Mouse (Mus musculus) ES-E14 (cell line): ENCODE results near the gene Rab5c. TPM values are rescaled to one million over a fixed set of nuclear protein-coding genes. Genes with fewer than 3 reads are reported as not detected.

Source experiments
- DNase-seq: peaks from one replicate; pipeline ENCODE4 v3.0.0-alpha.2; 2013; ENCODE audit warnings: low read depth, low spot score
- H3K27ac ChIP-seq: 2 replicates; pipeline ENCODE4 v1.5.1; 2012; ENCODE audit warnings: low read depth, mild to moderate bottlenecking, low read length, moderate library complexity, mixed read lengths; ENCODE audit not compliant: poor library complexity, insufficient read depth, severe bottlenecking
- H3K36me3 ChIP-seq: 2 replicates; pipeline ENCODE4 v1.6.1; 2012; ENCODE audit warnings: mild to moderate bottlenecking, low read length, moderate library complexity, mixed read lengths; ENCODE audit not compliant: control insufficient read depth, poor library complexity, insufficient read depth, severe bottlenecking
- H3K4me1 ChIP-seq, 2 experiments: fragments of 150-350 bp in 1 of 2; sonication (generic) in 1 of 2; 2 replicates each; pipeline ENCODE4 v1.6.1; 2012; ENCODE audit warnings: low read length in 2 of 2, mild to moderate bottlenecking in 1 of 2, mixed read lengths in 1 of 2; ENCODE audit not compliant: control insufficient read depth in 2 of 2, insufficient read depth in 2 of 2, poor library complexity in 1 of 2
- H3K4me3 ChIP-seq, 2 experiments: fragments of 150-350 bp in 1 of 2; sonication (generic) in 1 of 2; 2 replicates each; pipeline ENCODE4 v1.5.1; 2012; ENCODE audit warnings: low read length in 2 of 2, low read depth in 1 of 2, mild to moderate bottlenecking in 1 of 2, mixed read lengths in 1 of 2; ENCODE audit not compliant: insufficient read depth in 1 of 2, poor library complexity in 1 of 2, severe bottlenecking in 1 of 2
- H3K9ac ChIP-seq: 2 replicates; pipeline ENCODE4 v1.6.1; 2012; ENCODE audit warnings: low read depth, mild to moderate bottlenecking, low read length, mixed read lengths; ENCODE audit not compliant: poor library complexity, insufficient read depth, severe bottlenecking
- H3K9me3 ChIP-seq: fragments of 150-350 bp; sonication (generic); 2 replicates; pipeline ENCODE4 v1.6.1; 2012; ENCODE audit warnings: low read depth, mild to moderate bottlenecking, low read length; ENCODE audit not compliant: control insufficient read depth, insufficient read depth
- CHD2 ChIP-seq: IDR thresholded peaks from 2 replicates; pipeline ENCODE4 v1.6.1; 2014; ENCODE audit warnings: mild to moderate bottlenecking, low read depth, low read length, inconsistent platforms
- HCFC1 ChIP-seq: IDR thresholded peaks from 2 replicates; pipeline ENCODE4 v1.6.1; 2012; ENCODE audit warnings: low read length, inconsistent platforms, borderline replicate concordance; ENCODE audit not compliant: insufficient read depth
- MAFK ChIP-seq: IDR thresholded peaks from 2 replicates; pipeline ENCODE4 v1.6.1; 2014; ENCODE audit warnings: mild to moderate bottlenecking, low read depth, low read length, inconsistent platforms; ENCODE audit not compliant: insufficient read depth
- ZC3H11A ChIP-seq: IDR thresholded peaks from 2 replicates; pipeline ENCODE4 v1.6.1; 2012; ENCODE audit warnings: low read depth, mild to moderate bottlenecking, inconsistent platforms, low read length, borderline replicate concordance
- ZNF384 ChIP-seq: IDR thresholded peaks from 2 replicates; pipeline ENCODE4 v1.6.1; 2012; ENCODE audit warnings: low read depth, low read length, inconsistent platforms
- in situ Hi-C, 2 experiments: fragments of 600-800 bp; cut with MboI; formaldehyde crosslinking; loops; one replicate each; pipeline ENCODE4 v1.15.1; 2025; ENCODE audit warnings: low sequenced_read_pairs in 2 of 2, inconsistent platforms in 1 of 2; ENCODE audit not compliant: unreplicated experiment in 2 of 2
- total RNA-seq: library from RNA; depleted of rRNA; stranded (reverse); fragments of 300-350 nt; gene quantifications from 2 replicates; pipeline ENCODE4 v1.2.3, GENCODE M21; 2012

Gene Rab5c
- total RNA-seq, 1 experiment = 124 TPM

DNA sequence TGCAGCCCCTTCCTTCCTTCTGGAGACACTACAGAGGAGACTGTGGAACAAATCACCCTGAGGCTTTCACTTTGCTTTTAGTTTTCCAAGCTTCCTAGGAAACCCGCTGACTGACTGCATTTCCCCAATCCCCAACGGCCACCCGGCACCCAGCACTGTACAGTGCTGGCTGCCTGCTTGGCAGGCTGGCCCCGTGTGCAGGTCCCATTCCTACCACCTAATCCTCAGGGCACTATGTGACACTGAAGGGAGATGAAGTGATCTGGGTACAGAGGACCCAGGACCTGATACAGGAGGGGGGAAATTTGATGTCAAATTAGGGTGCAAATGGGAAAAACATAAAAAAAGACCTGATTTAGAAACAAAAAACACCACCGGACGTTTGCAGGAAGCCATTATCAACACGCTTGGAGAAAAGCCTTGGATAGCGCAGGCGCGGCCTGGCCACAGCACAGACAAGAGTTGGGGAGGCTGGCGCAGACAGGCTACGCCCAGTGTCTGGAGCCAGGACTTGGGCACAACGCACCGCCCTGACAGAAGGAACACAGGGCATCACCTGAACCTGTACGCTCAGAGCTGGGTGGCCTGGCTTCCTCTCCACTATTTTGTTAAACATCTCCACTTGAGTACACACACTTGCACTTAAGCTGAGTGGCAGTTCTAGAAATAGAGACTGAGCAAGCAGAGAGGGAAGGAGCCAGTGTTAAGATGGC is 43.9 kb upstream of the Rab5c start:
- in situ Hi-C loops = no loop called here
- no peaks in the 10 kb centered on the region for H3K9me3 ChIP-seq
- TF ChIP-seq CHD2 (no peak), MAFK (no peak), ZNF384 (no peak), ZC3H11A (no peak), HCFC1 (no peak)
- H3K4me1 ChIP-seq = peaks cover 4 to 19% of the 10 kb centered on the region in 2 experiments; a peak in 3 of 4 replicates
- no peaks in the 10 kb centered on the region for H3K36me3 ChIP-seq
- H3K9ac ChIP-seq = peak overlapping the region; percentile 60
- no peak for DNase-seq
- peak overlapping the region; percentile 32 to 57 for H3K4me3 ChIP-seq
- no peak overlapping the region for H3K27ac ChIP-seq

- no peak overlapping the region for H3K27ac ChIP-seq
- no peak overlapping the region for H3K4me3 ChIP-seq
- H3K4me1 ChIP-seq = peaks cover 4 to 19% of the 10 kb centered on the region in 2 experiments; a peak in 3 of 4 replicates
- in situ Hi-C loops = no loop called here
- TF ChIP-seq HCFC1 (no peak), CHD2 (no peak), MAFK (no peak), ZNF384 (no peak), ZC3H11A (no peak)
- no peaks in the 10 kb centered on the region for H3K36me3 ChIP-seq
- H3K9ac ChIP-seq = no peak overlapping the region
- DNase-seq = no peak
- H3K9me3 ChIP-seq = no peaks in the 10 kb centered on the region
Measured at GRCm38 (mm10) chr11:100780247-100780646, 42.2 kb upstream of the Rab5c start.

GRCm38 (mm10) chr11:100778069-100778468 is 40.1 kb upstream of the Rab5c start:
- H3K4me1 ChIP-seq = peaks cover 4 to 13% of the 10 kb centered on the region in 2 experiments; a peak in 3 of 4 replicates
- TF ChIP-seq CHD2 = no peak
- TF ChIP-seq HCFC1 = no peak
- no peak for TF ChIP-seq ZC3H11A
- TF ChIP-seq MAFK = no peak
- no peak for TF ChIP-seq ZNF384
- in situ Hi-C loops = no loop called here
- no peak overlapping the region for H3K4me3 ChIP-seq
- no peaks in the 10 kb centered on the region for H3K9me3 ChIP-seq
- no peak overlapping the region for H3K27ac ChIP-seq
- no peaks in the 10 kb centered on the region for H3K36me3 ChIP-seq
- DNase-seq = no peak
- H3K9ac ChIP-seq = no peak overlapping the region

DNA sequence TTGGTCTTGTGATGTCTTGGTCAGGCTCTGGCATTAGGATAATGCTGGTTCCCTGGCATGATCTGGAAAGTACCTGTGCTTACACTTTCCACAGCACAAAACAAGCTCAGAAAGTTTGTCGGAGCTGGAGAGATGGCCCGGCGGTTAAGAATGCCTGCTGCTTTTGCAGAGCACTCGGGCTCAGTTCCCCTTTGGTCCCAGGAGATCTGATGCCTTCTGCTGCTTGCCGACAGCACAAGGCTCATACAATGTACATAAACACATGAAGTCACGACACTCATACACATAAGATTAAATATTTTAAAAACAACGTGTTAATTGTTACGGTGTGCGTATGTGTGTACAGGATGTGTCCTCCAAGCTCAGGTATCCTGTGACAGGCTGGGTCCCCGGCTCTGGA is 37.9 kb upstream of the Rab5c start:
- TF ChIP-seq ZC3H11A = no peak
- no peak for TF ChIP-seq ZNF384
- no peak for TF ChIP-seq MAFK
- TF ChIP-seq HCFC1 = no peak
- no peak for TF ChIP-seq CHD2
- in situ Hi-C loops = no loop called here
- Histone ChIP-seq H3K9ac (no peak overlapping the region), H3K36me3 (no peaks in the 10 kb centered on the region), H3K9me3 (no peaks in the 10 kb centered on the region), H3K4me3 (no peak overlapping the region), H3K4me1 (no peaks in the 10 kb centered on the region; a peak in 1 of 4 replicates), H3K27ac (no peak overlapping the region)
- DNase-seq = no peak

GRCm38 (mm10) chr11:100774261-100774660 is 36.2 kb upstream of the Rab5c start:
- peak overlapping the region in 1 of 2 experiments; percentile 41; a peak in 1 of 4 replicates for H3K4me3 ChIP-seq
- DNase-seq = no peak
- no peaks in the 10 kb centered on the region for H3K9me3 ChIP-seq
- in situ Hi-C loops = no loop called here
- H3K4me1 ChIP-seq = peaks cover 0 to 2% of the 10 kb centered on the region in 2 experiments; a peak in 1 of 4 replicates
- H3K36me3 ChIP-seq = no peaks in the 10 kb centered on the region
- H3K9ac ChIP-seq = no peak overlapping the region
- H3K27ac ChIP-seq = no peak overlapping the region
- TF ChIP-seq ZNF384 = no peak
